Mouse (Mus musculus) layer of hippocampus, adult 2 months (tissue): ENCODE data around the gene Ap1m2. TPM values are rescaled to one million over a fixed set of nuclear protein-coding genes. Genes with fewer than 3 reads are reported as not detected.

Experiments used
- DNase-seq, 2 experiments: peaks; one replicate each; pipeline ENCODE4 v3.0.0; 2022; ENCODE audit warnings: low spot score in 2 of 2
- H3K27ac ChIP-seq: fragments of 200-600 bp; 2 replicates; pipeline ENCODE4 v1.8.1; 2022
- H3K4me3 ChIP-seq: fragments of 200-600 bp; 2 replicates; pipeline ENCODE4 v1.8.1; 2022; ENCODE audit warnings: mild to moderate bottlenecking
- CTCF ChIP-seq: fragments of 200-600 bp; conservative IDR thresholded peaks from 2 replicates; pipeline ENCODE4 v1.8.1; 2022; ENCODE audit warnings: antibody characterized with exemption, mild to moderate bottlenecking, moderate library complexity
- long read RNA-seq, 2 experiments: library from polyadenylated mRNA; stranded (forward); transcript quantifications; one replicate each; pipeline ENCODE4 v2.0.0; 2021; ENCODE audit warnings: borderline mapping rate in 2 of 2
- total RNA-seq, 2 experiments: library from RNA; stranded (reverse); gene quantifications; 2 replicates each; pipeline ENCODE4 v1.2.3; 2021

Gene Ap1m2
- under 1 TPM; 0.41 to 0.76 TPM for total RNA-seq
- long read RNA-seq, experiment 1: 0 reads
- long read RNA-seq, experiment 2, partial matches to known transcripts: 0 of 1 reads
- long read RNA-seq, experiment 2, other reads (novel, unspliced or antisense): 0 of 1 reads

DNA sequence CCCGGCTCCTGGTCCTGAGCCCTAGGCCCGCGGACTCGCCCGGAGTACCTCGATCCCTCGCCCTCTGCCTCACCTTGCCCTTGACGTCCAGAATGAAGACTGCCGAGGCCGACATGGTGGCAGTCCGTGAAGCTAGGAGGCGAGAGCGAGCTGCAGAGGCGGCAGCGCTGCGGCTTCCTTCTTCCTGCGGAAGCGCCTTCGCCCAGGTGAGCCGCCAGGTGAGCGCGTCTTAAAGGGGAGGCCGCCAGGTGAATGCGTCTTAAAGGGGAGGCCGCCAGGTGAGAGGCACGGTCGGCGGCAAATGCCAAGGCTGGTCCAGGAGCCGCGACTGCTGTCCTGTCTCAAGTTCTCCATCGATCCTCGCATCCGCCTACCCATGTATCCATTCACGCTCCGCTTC lies at the start of gene Ap1m2:
Ap1m2 (minus strand) TSS at position 204 of the 400 bp plus-strand sequence.
- no peak within 1 kb of the TSS for H3K27ac ChIP-seq
- peak within 1 kb of the TSS; percentile 31; the same call in 1 of the 2 replicates for H3K4me3 ChIP-seq
- no peak for DNase-seq
- TF ChIP-seq CTCF: no peak

DNA sequence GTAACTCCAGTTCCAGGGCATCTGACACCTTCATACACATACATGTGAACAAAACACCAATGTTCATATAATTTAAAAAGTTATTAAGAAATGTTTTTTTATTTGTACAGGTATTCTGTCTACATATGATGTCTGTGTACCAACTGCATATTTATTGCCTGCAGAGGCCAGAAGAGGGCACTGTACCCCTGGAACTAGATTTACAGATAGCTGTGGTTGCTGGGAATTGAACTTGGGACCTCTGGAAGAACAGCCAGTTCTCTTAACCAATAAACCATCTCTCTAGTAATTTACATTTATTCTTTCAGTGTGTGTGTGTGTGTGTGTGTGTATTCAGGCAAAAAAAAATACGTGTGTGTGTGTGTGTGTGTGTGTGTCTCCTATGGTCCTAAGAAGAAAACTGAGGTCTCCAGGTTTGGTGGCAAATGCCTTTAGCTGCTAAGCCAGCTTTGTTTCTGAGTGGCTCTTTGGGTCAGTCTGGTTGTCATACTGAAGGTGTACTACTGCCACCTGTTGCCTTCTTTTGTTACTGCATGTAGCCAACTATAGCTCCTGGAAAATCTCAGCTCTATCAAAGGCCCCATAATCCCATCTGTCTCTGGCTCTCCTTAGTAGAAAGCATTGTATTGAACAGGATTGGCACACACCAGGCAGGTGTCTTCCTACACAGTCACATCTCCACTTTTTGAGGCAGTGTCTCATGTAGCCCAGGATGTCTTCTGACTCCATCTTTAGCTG lies 45.0 kb upstream of the Ap1m2 start:
- Histone ChIP-seq H3K4me3 (no peak overlapping the region), H3K27ac (no peak overlapping the region)
- peak; percentile 82 for TF ChIP-seq CTCF
- peak; percentile 66 to 69 for DNase-seq

DNA sequence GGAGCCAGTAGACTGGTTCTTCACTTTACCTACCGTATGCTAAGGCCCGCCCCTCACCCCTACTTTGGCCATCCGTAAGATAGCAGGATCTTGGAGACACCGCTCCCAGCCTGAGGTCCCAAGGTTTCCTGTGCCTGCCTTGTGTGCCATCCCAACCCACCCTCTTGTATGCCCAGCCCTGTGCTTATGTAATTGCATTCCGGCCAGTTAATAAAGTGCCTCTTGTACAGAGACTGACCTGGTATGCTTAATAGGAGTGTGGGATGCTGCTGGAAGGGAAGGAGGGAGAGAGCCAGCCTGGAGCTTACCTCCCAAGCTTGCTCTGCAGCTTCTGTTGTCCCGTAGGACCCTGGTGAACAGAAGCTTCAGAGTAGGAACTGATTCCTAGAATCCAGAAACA lies 42.7 kb upstream of the Ap1m2 start:
- H3K27ac ChIP-seq: no peak overlapping the region
- no peak overlapping the region for H3K4me3 ChIP-seq
- TF ChIP-seq CTCF: no peak
- no peak for DNase-seq

DNA sequence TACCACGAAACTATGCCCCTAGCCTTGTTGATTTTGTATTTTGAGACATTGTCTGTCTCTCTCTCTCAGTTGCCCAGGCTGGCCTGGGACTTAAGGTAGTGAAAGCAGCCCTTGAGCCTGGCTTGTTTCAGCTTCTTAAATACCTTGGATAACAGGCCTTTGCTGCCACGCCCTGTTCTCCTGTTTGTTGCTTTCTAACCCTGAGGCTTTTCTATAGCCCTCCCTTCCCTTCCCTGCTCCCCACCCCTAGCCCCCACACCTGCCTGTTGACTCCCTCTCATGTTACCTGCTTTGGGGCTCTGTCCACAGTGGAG lies 41.2 kb upstream of the Ap1m2 start:
- TF ChIP-seq CTCF: no peak
- H3K27ac ChIP-seq: no peak overlapping the region
- H3K4me3 ChIP-seq: no peak overlapping the region
- DNase-seq: no peak

DNA sequence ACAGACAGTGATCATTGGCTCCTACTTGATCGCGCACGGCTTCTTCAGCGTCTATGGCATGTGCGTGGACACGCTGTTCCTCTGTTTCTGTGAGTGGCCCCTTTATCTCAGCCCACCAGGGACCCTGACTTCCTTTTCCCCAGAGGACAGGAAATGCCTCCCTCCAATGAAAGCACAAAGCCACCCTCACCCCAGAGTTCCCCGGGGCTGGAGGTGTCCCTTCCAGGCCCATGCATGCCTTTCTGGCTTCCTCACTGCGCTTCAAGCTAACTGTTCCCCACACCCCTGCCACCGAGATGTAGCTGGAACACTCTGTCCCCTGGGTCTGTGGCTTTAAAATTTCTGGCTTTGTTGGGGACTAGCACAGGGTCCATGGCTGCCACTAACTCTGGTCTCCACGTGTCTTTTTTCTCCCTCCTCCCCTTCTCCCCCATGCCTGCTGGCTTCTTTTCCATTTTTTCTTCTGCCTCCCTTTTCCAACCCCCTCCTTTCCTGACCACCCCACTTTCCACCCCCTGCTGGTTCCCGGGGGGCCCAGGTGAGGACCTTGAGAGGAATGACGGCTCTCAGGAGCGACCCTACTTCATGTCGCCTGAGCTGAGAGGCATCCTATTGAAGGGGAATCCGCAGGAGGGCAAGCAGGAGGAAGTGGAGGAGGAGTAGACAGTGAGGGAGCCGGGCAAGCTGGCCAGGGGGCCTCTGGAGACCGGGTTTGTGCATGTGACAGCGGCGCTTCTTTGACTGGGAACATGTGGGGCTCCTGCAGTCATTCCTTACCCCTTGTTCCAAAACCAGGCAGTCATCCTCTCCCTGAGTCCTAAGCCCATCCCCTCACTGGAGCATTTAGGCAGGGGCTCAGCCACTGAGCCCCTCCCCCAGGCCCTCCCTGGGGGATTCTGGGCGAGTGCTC lies 40.6 kb upstream of the Ap1m2 start:
- no peak for TF ChIP-seq CTCF
- Histone ChIP-seq H3K27ac (no peak overlapping the region), H3K4me3 (no peak overlapping the region)
- DNase-seq: no peak

DNA sequence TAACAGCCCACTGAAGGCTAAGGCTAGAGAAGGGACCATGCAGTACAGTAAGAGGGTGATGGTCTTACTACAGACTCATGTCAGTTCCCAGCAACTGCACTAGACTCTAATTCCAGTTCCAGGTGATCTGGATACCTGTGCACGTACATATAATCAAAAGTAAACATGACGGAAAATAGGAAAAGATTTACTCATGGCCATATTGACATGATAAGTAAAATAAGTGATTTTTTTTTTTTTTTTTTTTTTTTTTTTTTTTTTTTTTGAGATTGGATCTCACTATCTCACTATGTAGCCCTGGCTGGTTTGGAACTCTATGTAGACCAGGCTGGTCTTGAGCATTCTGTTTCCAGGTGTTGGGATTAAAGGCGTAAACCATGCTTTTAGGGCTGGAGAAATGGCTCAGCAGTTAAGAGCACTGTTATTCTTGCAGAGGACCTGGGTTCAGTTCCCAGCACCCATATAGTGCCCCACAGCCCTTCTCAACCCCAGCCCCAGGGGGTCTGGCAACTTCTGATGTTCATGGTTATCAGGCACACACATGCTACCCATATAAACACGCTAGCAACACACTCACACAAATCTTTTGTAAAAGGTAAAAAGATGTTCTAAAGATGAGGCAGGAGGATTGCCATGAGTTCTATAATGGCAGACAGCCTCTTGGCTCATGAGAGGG lies 39.7 kb upstream of the Ap1m2 start:
- DNase-seq: no peak
- TF ChIP-seq CTCF: no peak
- no peak overlapping the region for H3K27ac ChIP-seq
- no peak overlapping the region for H3K4me3 ChIP-seq

DNA sequence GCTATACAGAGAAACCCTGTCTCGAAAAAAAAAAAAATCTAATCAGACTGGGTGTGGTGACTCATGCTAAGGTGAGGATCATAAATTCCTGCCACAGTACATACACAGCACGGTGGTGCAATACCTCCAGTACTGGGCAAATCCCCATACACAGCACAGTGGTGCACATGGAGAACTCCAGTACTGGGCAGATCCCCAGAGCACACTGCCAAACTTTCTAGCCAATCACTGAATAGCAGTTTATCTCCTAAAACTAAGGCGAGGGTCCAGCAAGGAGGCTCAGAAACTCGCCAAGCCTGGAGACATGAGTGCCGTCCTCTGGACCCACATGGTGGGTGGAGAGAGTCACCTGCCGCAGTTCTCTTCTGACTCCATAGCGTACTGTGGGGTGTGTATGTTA lies 39.0 kb upstream of the Ap1m2 start:
- Histone ChIP-seq H3K27ac (no peak overlapping the region), H3K4me3 (no peak overlapping the region)
- no peak for TF ChIP-seq CTCF
- no peak for DNase-seq

DNA sequence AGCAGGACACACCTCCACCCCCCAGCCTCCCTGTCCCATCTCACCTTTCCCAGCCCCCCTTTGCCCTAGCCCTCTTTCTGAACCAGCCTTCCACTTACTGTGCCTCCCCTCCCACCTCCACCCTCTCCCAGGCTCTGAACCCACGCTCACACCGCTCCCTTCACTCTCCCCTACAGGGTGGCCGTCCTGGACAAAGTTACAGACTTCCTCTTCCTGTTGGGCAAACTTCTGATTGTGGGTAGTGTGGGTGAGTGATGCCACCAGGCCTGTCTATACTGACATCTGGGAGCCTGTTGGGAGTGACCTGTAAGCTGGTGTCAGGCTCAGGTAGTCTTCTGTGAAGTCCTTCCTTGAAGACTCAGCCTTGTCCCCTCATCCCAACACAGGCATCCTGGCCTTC lies 36.0 kb upstream of the Ap1m2 start:
- no peak for TF ChIP-seq CTCF
- Histone ChIP-seq H3K27ac (no peak overlapping the region), H3K4me3 (no peak overlapping the region)
- no peak for DNase-seq

DNA sequence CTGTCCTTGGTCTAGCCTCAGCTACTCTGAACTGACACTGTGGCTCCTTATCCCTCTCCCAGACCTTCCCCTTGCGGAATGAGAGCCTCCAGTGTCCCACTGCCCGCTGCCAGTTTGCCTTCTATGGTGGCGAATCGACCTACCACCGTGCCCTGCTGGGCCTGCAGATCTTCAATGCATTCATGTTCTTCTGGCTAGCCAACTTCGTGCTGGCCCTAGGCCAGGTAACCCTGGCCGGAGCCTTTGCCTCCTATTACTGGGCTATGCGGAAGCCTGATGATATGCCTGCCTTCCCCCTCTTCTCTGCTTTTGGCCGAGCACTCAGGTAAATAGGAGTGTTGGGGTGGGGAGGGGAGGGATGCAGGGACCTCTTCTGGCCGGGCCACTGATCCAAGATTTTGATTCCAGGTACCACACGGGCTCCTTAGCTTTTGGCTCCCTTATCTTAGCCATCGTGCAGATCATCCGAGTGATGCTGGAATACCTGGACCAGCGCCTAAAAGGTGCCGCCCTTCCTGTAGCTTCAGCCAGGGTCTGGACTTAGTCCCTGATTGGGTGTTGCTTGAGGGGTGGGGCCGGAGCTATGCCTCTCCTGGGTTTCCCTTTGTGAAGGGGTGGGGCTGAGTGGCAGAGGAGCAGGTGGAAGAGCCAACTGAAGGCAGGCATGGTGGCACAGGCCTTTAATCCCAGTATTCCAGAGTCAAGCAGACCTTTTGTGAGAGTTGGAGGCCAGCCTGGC lies 34.7 kb upstream of the Ap1m2 start:
- Histone ChIP-seq H3K4me3 (no peak overlapping the region), H3K27ac (no peak overlapping the region)
- no peak for DNase-seq
- no peak for TF ChIP-seq CTCF

DNA sequence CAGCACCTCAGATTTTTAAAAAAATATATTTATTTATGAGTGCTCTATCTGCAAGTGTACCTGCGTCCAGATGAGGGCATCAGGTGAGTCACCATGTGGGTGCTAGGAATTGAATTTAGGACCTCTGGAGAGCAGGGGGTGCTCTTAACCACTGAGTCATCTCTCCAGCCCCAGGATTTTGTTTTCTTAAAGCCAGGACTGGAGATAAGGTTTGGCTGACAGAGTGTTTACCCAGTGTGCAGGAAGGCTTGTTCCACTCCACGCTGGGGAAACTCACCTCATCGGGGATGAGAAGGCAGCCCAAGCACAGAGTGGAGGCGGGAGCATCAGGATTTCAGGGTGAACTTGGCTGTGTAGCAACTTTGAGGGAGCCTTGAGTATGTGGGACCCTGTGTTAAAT lies 28.3 kb upstream of the Ap1m2 start:
- no peak for TF ChIP-seq CTCF
- DNase-seq: no peak
- Histone ChIP-seq H3K4me3 (no peak overlapping the region), H3K27ac (no peak overlapping the region)

DNA sequence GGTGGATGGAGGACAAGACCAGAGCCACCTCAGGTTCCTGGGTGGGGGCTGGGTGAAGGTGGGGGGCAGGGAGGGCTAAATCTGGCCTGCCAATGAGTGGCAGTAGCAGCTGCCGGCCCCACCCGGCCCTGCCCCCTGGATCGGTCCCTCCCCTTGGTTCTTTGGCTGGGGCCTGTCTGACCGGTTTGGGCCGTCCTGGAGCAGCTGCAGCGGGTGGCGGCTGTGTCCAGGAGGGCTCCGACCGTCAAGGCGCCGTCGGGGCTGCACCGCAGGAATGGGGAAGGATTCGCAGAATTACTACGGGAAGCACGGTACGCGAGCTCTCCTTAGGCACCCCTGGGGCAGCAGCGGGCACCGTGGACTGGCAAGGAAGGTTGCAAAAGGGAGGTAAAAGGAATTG lies 25.5 kb upstream of the Ap1m2 start:
- Histone ChIP-seq H3K27ac (no peak overlapping the region), H3K4me3 (no peak overlapping the region)
- DNase-seq: no peak
- TF ChIP-seq CTCF: no peak

DNA sequence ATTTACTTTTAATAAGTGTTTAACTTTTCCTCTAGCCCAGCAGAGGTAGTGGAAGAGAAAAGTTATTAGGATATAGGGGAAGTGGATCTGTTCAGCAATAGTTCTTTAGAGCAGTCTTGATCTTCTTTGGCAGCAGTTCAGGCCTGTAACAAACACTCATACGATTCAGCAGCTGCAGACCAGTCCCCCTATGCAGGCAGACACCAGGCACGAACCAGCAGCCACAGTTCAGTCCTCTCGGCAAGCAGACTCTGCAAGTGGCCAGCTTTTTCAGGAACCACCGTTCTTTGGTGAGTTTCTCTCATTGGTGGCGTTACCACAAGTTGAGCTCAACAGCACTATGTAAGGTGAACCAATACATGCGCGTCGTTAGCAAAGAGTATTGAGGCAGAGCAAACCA lies 24.4 kb upstream of the Ap1m2 start:
- no peak for DNase-seq
- TF ChIP-seq CTCF: no peak

More for the DNA sequence above, 24.4 kb upstream of the Ap1m2 start:
- Histone ChIP-seq H3K4me3 (no peak overlapping the region), H3K27ac (no peak overlapping the region)
